Mouse (Mus musculus) midbrain, embryonic 14.5 days (tissue): Measurements from ENCODE around the gene H2al2c. TPM values are rescaled to one million over a fixed set of nuclear protein-coding genes. Genes with fewer than 3 reads are reported as not detected.
"Not testable (repeated sequence)": the region's sequence is repeated elsewhere in the genome, so short reads cannot be mapped to it uniquely, and the experiment has no call there.

Experiments
- ATAC-seq: fragments of 200-750 bp; cut with Nextera tagmentation; 2 replicates; pipeline ENCODE4 v1.8.0; 2017; ENCODE audit warnings: moderate number of reproducible peaks, moderate library complexity; ENCODE audit not compliant: low FRiP score, low TSS enrichment
- DNase-seq: peaks from one replicate; pipeline ENCODE4 v3.0.0-alpha.2; 2015
- H3K27ac ChIP-seq: fragments of 300-500 bp; sonication (generic); replicated peaks from 2 replicates; pipeline ENCODE4 v1.5.1; 2014; ENCODE audit warnings: mild to moderate bottlenecking, low read depth, low read length, moderate library complexity
- H3K27me3 ChIP-seq: fragments of 300-500 bp; sonication (generic); 2 replicates; pipeline ENCODE4 v1.6.1; 2014; ENCODE audit warnings: low read length, control low read depth, mixed read lengths; ENCODE audit not compliant: control insufficient read depth, insufficient read depth
- H3K36me3 ChIP-seq: fragments of 300-500 bp; sonication (generic); 2 replicates; pipeline ENCODE4 v1.6.1; 2014; ENCODE audit warnings: low read length, control low read depth; ENCODE audit not compliant: control insufficient read depth, insufficient read depth
- H3K4me1 ChIP-seq: fragments of 300-500 bp; sonication (generic); 2 replicates; pipeline ENCODE4 v1.6.1; 2014; ENCODE audit warnings: mild to moderate bottlenecking, antibody characterized with exemption, low read length, control low read depth; ENCODE audit not compliant: control insufficient read depth, insufficient read depth
- H3K4me2 ChIP-seq: fragments of 300-500 bp; sonication (generic); 2 replicates; pipeline ENCODE4 v1.6.1; 2014; ENCODE audit warnings: mild to moderate bottlenecking, low read length, moderate library complexity
- H3K4me3 ChIP-seq: fragments of 300-500 bp; sonication (generic); replicated peaks from 2 replicates; pipeline ENCODE4 v1.5.1; 2014; ENCODE audit warnings: low read depth, low read length
- H3K9ac ChIP-seq: fragments of 300-500 bp; sonication (generic); replicated peaks from 2 replicates; pipeline ENCODE4 v1.6.1; 2014; ENCODE audit warnings: mild to moderate bottlenecking, low read length, moderate library complexity
- H3K9me3 ChIP-seq: fragments of 300-500 bp; sonication (generic); 2 replicates; pipeline ENCODE4 v1.6.1; 2016; ENCODE audit warnings: low read length, control low read depth, mixed read lengths; ENCODE audit not compliant: control insufficient read depth
- WGBS: fragments of 180-500 bp; shearing (Covaris S2); extraction: QIAGEN DNeasy Blood & Tissue Kit; methylation state at CpG from one replicate; pipeline ENCODE4 v1.1.7; 2014; 5-methylcytosine and 5-hydroxymethylcytosine counted together
- polyA plus RNA-seq: library from polyadenylated mRNA; unstranded; fragments of >200 nt; fragmentation: Nextera tagmentation; extraction: Ambion mirVana; gene quantifications from 2 replicates; pipeline ENCODE4 v1.2.1, GENCODE M21; 2014

H2al2c gene
- not detected in 2 replicates for polyA plus RNA-seq

DNA sequence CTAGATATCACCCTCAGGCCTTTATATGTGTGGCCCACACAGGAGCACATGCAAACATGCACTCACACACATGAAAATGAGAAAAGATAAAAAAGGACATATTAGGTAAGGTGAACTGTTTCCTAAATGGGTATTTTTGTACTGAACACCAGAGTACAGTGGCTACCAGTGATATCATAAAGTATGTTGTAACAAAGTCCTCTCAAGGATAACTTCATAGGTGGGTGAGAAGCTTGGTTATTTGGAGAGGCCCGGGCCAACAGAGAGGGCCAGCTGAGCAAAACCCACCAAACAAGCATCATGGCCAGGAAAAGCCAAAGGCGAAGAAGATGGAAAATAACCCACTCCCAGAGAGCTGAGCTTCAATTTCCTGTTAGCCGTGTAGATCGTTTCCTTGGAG lies at the start of gene H2al2c:
Gene H2al2c, plus strand, starts transcription at position 301 of the 400 bp plus-strand sequence.
- not testable (repeated sequence) for H3K4me2 ChIP-seq, ATAC-seq, H3K36me3 ChIP-seq, H3K9ac ChIP-seq, H3K4me1 ChIP-seq, H3K27me3 ChIP-seq, H3K9me3 ChIP-seq, H3K4me3 ChIP-seq, DNase-seq, H3K27ac ChIP-seq
- no CpG with 5 or more reads among the region's 4 CpGs for whole genome bisulfite sequencing

Other genes with a start within 250 kb of the H2al2c start
- not detected in 2 replicates for gene Sry, start 64.6 kb downstream of the H2al2c start, polyA plus RNA-seq
- gene H2al2b, start 121.6 kb downstream of the H2al2c start, polyA plus RNA-seq, result not detected in 2 replicates
- gene Gm4064, start 197.1 kb downstream of the H2al2c start, polyA plus RNA-seq, result not detected in 2 replicates
- gene Rbmy, start 231.6 kb downstream of the H2al2c start, polyA plus RNA-seq, result not detected in 2 replicates
- gene Gm10256, start 231.6 kb downstream of the H2al2c start, polyA plus RNA-seq, result not detected in 2 replicates